Mouse (Mus musculus) heart, adult 11 months (tissue): ENCODE data around the gene 9030612E09Rik.

ENCODE experiments used
- DNase-seq: peaks from one replicate; pipeline ENCODE4 v3.0.0; 2022

9030612E09Rik gene

DNA sequence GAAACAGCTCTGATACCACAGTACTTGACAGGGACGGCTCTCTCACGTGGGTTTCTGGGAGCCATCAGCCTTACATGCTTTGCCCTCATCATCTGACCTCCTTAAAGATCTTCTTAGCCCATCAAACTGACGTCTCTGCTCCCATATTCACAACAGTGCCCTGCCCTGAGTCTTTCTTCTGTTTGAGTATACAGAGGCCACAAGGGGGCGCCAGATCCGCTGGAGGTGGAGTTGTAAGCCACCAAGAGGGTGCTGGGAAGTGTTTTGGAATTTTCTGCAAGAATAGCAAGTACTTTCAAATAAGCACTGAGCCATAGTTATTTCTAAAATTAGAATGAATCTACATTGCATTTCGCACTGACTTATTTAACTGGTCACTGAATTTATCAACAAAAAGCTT is 37.4 kb downstream of the 9030612E09Rik start:
- peak; percentile 78 for DNase-seq

DNA sequence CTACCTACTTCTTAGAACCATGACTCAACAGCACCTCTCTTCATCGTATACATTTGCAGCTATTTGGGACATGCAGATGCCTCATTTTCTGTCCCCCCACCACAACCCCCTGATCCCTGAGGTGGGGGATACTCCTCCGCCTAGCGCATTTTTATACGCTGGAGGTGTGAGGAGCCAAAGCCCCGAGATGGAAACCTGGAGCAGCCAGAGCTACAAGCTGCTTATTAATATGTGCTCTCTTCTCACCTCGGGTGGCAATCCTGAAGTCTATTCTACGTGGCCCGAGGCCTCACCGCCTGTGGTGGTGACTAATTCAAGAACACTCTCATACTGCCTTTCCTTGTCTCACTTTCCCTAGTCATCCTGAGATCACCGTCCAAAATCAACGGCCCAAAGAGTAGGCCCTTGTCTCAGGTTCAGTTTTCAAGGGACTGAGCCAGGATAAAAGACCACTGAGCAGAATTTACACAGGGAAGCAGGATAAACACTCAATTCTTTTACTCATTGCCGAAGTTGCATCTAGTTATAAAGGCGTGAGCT is 42.9 kb downstream of the 9030612E09Rik start:
- peak; percentile 66 for DNase-seq

DNA sequence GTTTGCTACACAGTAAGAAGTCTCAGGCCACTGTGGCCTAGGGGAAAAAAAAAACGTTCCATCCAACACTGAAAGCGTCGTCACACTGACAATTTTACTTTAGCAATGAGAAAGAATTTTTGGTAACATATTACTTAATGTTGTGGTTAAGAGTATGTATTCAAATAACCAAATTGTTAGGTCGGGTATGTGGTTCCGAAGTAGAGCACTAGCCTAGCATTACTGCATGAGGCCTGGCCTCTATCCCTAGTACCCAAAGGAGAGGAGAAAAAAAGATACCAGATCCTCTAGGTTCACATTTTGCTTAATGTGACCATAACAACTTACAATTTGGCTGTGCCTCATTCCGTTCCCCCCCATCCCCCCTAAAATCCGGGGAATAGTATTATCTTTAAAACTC is 46.0 kb downstream of the 9030612E09Rik start:
- DNase-seq: no peak

GRCm38 (mm10) chr10:43220910-43221625 is 46.6 kb downstream of the 9030612E09Rik start, which contains the start of gene Pdss2:
TSS of gene Pdss2 (plus strand) at chr10:43221486.
- DNase-seq: peak; percentile 100

DNA sequence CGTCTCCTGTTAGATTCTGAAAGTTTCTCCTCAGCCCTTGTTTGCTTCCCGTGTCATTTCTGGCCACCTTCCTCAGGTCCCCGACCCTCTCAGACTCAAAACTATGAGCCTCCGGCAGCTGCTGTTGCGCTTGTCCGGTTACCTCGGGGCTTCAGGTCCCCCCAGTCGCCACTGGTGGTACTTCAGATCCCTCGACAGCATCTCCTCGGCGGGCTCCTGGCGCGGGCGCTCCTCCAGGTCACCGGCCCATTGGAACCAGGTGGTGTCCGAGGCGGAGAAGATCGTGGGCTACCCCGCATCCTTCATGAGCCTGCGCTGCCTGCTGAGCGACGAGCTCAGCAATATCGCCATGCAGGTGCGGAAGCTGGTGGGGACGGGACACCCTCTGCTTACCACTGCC is 47.2 kb downstream of the 9030612E09Rik start:
- peak; percentile 95 for DNase-seq

DNA sequence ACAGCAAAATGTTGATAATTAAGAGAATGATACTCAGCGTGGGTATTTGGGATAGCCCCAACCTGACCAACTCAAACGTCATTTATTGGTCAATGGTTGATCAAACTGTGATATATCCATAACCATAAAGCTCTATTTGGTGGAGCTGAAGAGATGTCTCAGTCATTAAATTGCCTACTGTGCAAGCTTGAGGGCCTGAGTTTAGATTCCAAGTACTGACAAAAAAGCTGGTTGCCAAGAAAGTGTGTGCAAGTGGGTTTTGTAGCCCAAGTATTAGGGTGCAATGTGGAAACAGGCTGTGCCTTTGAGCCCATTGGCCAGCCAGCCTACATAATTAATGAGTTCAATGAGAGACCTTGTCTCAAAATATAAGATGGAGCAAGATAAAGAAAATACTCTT is 48.9 kb downstream of the 9030612E09Rik start:
- peak; percentile 62 for DNase-seq
